Mouse (Mus musculus) Patski (cell line): ENCODE results near the gene Csnk1g1. TPM values are rescaled to one million over a fixed set of nuclear protein-coding genes. Genes with fewer than 3 reads are reported as not detected.

Experiments used
- ATAC-seq: fragments of 100-300 bp; one replicate; pipeline ENCODE4 v1.8.0; 2021
- CTCF ChIA-PET: fragments of 350-600 bp; sonication (Branson Sonifier 250); formaldehyde crosslinking; loops from one replicate; lab custom pipeline; 2022; ENCODE audit warnings: inconsistent platforms; lab: Charles Lee
- POLR2A ChIA-PET: fragments of 350-600 bp; sonication (Branson Sonifier 250); formaldehyde crosslinking; loops from one replicate; lab custom pipeline; 2022; ENCODE audit warnings: antibody characterized with exemption, inconsistent platforms; lab: Charles Lee
- DNase-seq: peaks from one replicate; pipeline ENCODE4 v3.0.0-alpha.2; 2011; ENCODE audit warnings: low read depth, low spot score
- H3K27me3 ChIP-seq: fragments of 371-371 bp; one replicate; pipeline ENCODE4 v1.5.1; 2021
- CTCF ChIP-seq: fragments of 100-300 bp; IDR thresholded peaks from one replicate; pipeline ENCODE4 v1.5.1; 2021
- in situ Hi-C: fragments of 300-500 bp; cut with MboI; formaldehyde crosslinking; loops from 3 replicates; pipeline ENCODE4 v1.11.1; 2018; ENCODE audit warnings: low pct_unique_long_range_greater_than_20kb, mixed read lengths
- polyA plus RNA-seq: library from polyadenylated mRNA; unstranded; gene quantifications from one replicate; pipeline ENCODE4 v1.2.3, GENCODE M21; 2021

The Csnk1g1 gene
- polyA plus RNA-seq, 1 experiment from 2014 or later: 13.1 TPM

- ATAC-seq (no peak), DNase-seq (no peak)
- peak; percentile 36 for TF ChIP-seq CTCF
- ChIA-PET CTCF (interaction anchor here (1.2 kb wide), 1 partner anchor 13 kb away, joined by 3 read pairs; no protein-coding TSS in a partner anchor), POLR2A (interaction anchor here (0.5 to 0.6 kb wide), 2 partner anchors 95 to 176 kb away, joined by 3 read pairs; no protein-coding TSS in a partner anchor)
- H3K27me3 ChIP-seq: no peaks in the 10 kb centered on the region
- in situ Hi-C loops: no loop called here
Measured at GRCm38 (mm10) chr9:66049931-66050601, 141.3 kb downstream of the Csnk1g1 start.

DNA sequence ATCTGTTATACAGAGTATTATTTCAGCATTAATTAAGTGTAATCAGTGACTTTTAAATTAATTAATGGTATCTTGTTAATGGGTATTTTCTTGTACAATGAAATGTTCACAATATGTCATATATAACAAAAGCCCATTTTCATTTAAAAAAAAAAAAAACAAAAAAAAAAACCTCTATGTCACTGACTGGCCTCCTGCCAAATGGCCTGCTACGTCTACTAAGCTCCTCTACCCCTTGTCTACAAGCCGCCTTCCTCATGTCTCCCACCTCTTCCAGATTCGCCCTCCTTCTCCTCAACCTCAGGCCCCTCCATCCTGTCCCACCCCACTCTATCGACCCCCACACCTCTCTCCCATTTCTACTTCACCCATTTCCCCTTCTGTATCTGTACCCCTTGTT is 142.8 kb downstream of the Csnk1g1 start:
- CTCF ChIA-PET: interaction anchor here (1.2 kb wide), 1 partner anchor 14 kb away, joined by 3 read pairs; no protein-coding TSS in a partner anchor
- DNase-seq (no peak), ATAC-seq (no peak)
- in situ Hi-C loops: no loop called here
- POLR2A ChIA-PET: no interaction called here
- H3K27me3 ChIP-seq: no peaks in the 10 kb centered on the region
- no peak for TF ChIP-seq CTCF

DNA sequence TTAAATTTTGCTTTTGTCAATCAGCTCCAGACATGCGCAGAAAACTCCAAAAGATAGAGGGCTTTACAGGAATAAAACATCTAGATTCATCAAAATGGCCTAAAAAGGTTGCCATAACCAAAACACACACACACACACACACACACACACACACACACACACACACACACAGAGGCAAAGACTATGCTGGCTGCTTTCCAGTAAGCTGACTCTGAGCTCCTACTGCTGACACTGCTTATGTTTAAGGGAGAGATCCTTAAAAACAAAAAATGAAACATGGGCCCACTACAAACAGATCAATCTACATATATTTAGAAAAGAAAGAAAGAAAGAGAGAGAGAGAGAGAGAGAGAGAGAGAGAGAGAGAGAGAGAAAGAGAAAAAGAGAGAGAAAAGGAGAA is 144.0 kb downstream of the Csnk1g1 start:
- DNase-seq: no peak
- in situ Hi-C loops: no loop called here
- ATAC-seq: no peak
- POLR2A ChIA-PET: interaction anchor here (0.6 kb wide), 1 partner anchor 8 kb away, joined by 3 read pairs; no protein-coding TSS in a partner anchor
- TF ChIP-seq CTCF: no peak
- H3K27me3 ChIP-seq: no peaks in the 10 kb centered on the region
- CTCF ChIA-PET: no interaction called here

DNA sequence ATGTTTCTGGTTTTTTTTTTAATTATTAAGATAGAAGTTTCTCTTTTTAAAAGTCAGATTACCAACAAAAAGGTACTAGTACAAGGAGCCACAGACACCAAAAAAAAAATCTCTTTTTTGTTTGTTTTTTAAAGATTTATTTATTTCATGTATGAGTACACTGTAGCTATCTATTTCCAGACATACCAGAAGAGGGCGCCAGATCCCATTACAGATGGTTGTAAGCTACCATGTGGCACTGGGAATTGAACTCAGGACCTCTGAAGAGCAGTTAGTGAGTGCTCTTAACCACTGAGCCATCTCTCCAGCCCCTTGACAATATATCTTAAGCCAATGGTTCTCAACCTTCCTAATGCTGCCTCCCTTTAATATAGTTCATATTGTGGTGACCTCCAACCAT is 144.9 kb downstream of the Csnk1g1 start:
- in situ Hi-C loops: no loop called here
- DNase-seq (no peak), ATAC-seq (no peak)
- no peaks in the 10 kb centered on the region for H3K27me3 ChIP-seq
- peak; percentile 34 for TF ChIP-seq CTCF
- ChIA-PET POLR2A (no interaction called here), CTCF (no interaction called here)

DNA sequence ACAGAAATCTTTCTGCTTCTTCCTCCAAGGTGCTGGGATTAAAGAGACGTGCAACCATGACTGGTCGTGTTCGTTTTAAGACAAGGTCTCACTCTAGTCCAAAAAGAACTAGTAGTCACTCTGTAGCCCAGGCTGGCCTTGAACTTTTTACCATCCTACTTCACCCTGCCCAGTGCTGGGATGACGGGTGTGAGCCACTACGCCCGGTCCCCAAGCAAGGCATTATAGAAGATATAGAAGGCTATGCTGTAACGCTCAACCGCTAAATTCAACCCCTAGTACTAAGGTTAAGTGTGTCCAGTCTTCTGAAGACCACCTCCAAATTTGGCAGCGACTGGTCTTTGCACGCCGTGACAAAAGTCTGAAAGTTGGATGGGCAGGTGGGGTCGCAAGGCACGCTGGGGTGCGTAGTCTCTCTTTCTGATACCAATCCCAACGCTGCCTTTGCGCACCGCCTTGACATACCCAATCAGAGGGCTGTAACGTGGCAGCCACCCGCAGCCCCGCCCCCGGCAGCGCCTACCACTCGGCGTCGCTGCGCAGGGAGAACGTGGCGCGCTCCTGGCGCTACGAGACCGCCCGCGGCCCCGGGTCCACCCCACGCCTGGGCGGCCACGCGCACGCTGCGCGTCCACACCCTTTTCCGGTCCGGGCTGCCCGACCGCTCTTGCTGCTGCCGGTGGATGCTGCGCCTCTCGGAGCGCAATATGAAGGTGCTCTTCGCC is 151.0 kb downstream of the Csnk1g1 start, which contains the start of gene Ppib:
TSS of gene Ppib (plus strand) at position 640 of the 725 bp plus-strand sequence.
- DNase-seq (peak; percentile 75), ATAC-seq (peak; percentile 91)
- in situ Hi-C loops: no loop called here
- TF ChIP-seq CTCF: no peak
- no peaks in the 10 kb centered on the region for H3K27me3 ChIP-seq
- CTCF ChIA-PET: no interaction called here
- POLR2A ChIA-PET: interaction anchor here (0.6 to 0.9 kb wide), 2 partner anchors 32 to 217 kb away, joined by 3 to 4 read pairs; no protein-coding TSS in a partner anchor

DNA sequence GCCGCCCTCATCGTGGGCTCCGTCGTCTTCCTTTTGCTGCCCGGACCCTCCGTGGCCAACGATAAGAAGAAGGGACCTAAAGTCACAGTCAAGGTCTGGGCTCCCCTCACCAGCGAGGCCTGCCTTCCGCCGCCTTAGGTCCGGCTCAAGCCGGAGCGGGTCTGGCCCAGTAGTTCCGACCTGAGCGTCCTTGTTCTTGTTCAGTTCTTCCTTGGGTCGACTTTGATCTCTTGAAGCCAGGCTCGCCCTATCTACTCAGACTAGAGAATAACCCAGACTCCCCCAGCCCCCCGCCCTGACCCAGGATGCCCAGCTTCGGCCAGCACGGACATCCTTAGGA is 151.6 kb downstream of the Csnk1g1 start:
- POLR2A ChIA-PET: interaction anchor here (0.6 to 0.9 kb wide), 3 partner anchors 32 to 197 kb away, joined by 3 to 4 read pairs (median 4); no protein-coding TSS in a partner anchor
- TF ChIP-seq CTCF: no peak

GRCm38 (mm10) chr9:66060986-66061385 is 152.3 kb downstream of the Csnk1g1 start:
- H3K27me3 ChIP-seq: no peaks in the 10 kb centered on the region
- no peak for TF ChIP-seq CTCF
- CTCF ChIA-PET: no interaction called here
- DNase-seq (no peak), ATAC-seq (no peak)
- POLR2A ChIA-PET: interaction anchor here (0.5 to 0.9 kb wide), 5 partner anchors 9 to 197 kb away, joined by 3 to 4 read pairs (median 3); no protein-coding TSS in a partner anchor
- in situ Hi-C loops: no loop called here

More for the DNA sequence above, 151.6 kb downstream of the Csnk1g1 start:
- in situ Hi-C loops: no loop called here
- CTCF ChIA-PET: no interaction called here
- peak; percentile 42 for ATAC-seq
- DNase-seq: peak; percentile 15
- no peaks in the 10 kb centered on the region for H3K27me3 ChIP-seq

- H3K27me3 ChIP-seq: no peaks in the 10 kb centered on the region
- no peak for TF ChIP-seq CTCF
- ChIA-PET POLR2A (interaction anchor here (0.5 to 0.9 kb wide), 2 partner anchors 60 to 767 kb away, joined by 3 to 4 read pairs; no protein-coding TSS in a partner anchor), CTCF (no interaction called here)
- in situ Hi-C loops: no loop called here
- DNase-seq: no peak
- ATAC-seq: no peak
Measured at GRCm38 (mm10) chr9:66061656-66062055, 152.9 kb downstream of the Csnk1g1 start.

- ATAC-seq: no peak
- in situ Hi-C loops: no loop called here
- ChIA-PET CTCF (no interaction called here), POLR2A (no interaction called here)
- no peak for TF ChIP-seq CTCF
- no peaks in the 10 kb centered on the region for H3K27me3 ChIP-seq
- DNase-seq: no peak
Measured at GRCm38 (mm10) chr9:66063446-66063845, 154.7 kb downstream of the Csnk1g1 start.

GRCm38 (mm10) chr9:66064316-66064715 is 155.6 kb downstream of the Csnk1g1 start:
- ATAC-seq (no peak), DNase-seq (no peak)
- in situ Hi-C loops: no loop called here
- no peak for TF ChIP-seq CTCF
- peaks cover 6% of the 10 kb centered on the region for H3K27me3 ChIP-seq
- ChIA-PET CTCF (no interaction called here), POLR2A (no interaction called here)
